Mouse (Mus musculus): ENCODE data around the gene Thbs3.

Gene Thbs3

DNA sequence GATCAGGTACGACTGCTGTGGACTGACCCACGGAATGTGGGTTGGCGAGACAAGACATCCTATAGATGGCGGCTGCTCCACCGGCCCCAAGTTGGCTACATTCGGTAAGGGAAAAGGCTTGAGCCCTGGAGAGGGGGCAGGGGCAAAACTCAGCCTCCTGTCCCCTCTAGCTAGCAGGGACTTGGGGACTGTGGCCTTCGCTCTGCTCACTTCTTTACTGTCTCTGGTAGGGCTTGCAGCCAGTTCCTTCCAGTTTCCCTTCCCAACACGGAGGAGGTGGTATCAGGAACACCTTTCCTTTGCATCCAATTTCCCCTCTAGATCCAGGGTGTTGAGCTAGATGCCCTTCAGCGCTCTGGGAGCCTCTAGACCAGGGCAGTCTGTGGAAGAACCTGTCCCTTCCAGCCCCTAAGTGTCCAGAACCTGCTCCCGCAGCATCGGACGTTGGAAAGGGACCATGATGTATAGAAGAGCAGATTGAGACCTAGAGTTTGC lies 10.4 kb downstream of the Thbs3 start:
- in situ Hi-C loops (cut with MboI; ENCODE audit: unreplicated experiment in 2 of 2): loop anchor here in 1 of 2 experiments (10.0 kb wide), 1 partner anchor 281 kb away; no protein-coding TSS in a partner anchor

DNA sequence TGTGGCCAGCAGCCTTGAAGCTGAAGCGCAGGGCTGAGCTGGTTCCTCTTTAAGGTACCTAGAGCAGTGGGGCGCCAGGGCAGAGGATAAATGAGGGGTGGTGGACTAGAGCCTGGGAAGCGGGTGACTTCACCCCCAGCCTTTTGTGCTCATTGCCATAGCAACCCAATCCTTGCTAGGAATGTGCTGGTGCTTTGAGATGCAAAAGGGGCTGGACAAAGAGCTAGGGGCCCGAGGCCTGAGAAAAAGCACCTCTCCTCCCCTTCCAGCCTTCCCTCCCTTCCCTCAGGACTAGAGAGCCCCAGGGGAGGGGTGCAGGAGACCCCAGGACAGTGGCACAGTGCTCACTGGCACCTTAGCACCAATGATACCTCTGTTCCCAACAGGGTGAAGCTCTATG lies 10.9 kb downstream of the Thbs3 start:
- in situ Hi-C loops (cut with MboI; ENCODE audit: unreplicated experiment in 2 of 2): loop anchor here in 1 of 2 experiments (10.0 kb wide), 1 partner anchor 281 kb away; no protein-coding TSS in a partner anchor

DNA sequence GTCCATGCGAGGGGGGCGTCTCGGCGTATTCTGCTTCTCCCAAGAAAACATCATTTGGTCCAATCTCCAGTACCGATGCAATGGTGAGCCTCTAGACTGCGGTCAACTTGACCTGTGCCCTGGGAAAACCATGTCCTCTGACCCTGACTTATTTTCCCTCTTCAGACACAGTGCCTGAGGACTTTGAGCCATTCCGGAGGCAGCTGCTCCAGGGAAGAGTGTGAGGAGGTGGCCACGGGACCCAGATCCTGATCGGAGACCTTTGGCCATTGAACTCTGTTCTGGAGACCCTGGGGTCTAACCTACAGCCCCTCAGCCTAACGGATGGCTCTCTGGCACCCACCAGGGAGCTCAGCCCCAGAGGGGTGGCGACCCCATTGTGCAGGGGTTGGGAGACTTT lies 11.4 kb downstream of the Thbs3 start:
- in situ Hi-C loops (cut with MboI; ENCODE audit: unreplicated experiment in 2 of 2): loop anchor here in 1 of 2 experiments (10.0 kb wide), 1 partner anchor 282 kb away; no protein-coding TSS in a partner anchor

DNA sequence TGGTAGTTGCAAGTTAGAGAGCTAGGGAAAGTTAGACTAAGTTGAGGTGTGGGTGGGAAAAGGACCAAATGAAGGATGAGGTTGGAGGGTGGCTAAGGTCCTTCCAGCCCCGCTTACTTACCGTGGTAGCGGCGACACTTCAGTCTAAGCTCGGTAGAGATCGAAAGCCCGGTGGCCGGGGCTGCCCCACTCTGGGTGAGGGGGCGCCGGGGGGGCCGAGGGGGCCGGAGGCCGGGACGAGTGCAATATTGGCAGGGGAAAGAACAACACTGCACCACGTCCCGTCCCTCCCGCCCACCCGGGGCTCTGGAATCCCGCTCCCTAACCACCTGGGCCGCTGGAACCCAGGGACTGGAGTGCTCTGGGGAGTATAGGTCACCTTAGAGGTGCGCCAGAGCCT lies 11.9 kb downstream of the Thbs3 start, which contains the start of gene Mtx1:
Gene Mtx1, minus strand, starts transcription at position 189 of the 400 bp plus-strand sequence.
- in situ Hi-C loops (cut with MboI; ENCODE audit: unreplicated experiment in 2 of 2): loop anchor here in 1 of 2 experiments (10.0 kb wide), 1 partner anchor 282 kb away; no protein-coding TSS in a partner anchor

DNA sequence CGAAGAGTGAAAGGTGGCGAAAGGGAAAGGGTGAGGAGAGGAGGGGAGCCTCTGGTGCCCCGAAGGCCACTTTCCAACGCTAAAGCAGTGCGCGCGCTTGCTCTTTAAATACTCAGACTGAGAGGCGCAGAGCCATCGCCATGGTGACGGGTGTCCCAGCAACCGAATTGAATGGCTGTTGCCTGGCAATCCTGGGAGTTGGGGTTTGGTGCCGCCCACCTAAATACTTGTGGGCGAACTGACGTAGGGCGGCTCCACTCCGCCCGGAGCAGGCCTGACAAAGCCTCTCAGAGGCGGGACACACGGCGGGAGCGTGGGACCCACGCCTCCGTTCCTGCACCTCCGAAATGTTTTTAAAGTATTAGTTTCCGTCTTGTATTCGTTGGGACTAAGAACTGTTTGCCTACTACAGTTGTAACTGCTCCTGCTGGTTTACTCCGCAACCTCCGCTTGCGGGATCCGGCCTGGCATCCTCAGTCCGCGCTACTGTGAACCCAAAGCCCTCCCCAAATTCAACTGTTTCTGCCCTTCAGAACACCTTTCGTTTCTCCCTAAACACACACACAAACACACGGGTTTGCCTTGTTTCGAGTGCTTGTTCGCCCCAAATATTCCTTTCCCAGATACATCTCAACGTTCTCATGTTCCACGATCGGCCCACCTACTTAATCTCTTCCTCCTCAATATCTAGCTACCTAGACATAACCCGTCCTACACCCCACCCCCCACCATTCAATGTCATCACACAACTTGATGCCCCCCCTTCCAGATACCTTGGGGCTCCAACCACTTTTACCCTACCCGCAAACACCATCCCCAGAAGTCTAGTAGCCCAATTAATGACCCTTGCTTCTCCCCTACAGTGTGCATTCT lies 12.6 kb downstream of the Thbs3 start:
- in situ Hi-C loops (cut with MboI; ENCODE audit: unreplicated experiment in 2 of 2): loop anchor here in 1 of 2 experiments (10.0 kb wide), 1 partner anchor 283 kb away; no protein-coding TSS in a partner anchor

DNA sequence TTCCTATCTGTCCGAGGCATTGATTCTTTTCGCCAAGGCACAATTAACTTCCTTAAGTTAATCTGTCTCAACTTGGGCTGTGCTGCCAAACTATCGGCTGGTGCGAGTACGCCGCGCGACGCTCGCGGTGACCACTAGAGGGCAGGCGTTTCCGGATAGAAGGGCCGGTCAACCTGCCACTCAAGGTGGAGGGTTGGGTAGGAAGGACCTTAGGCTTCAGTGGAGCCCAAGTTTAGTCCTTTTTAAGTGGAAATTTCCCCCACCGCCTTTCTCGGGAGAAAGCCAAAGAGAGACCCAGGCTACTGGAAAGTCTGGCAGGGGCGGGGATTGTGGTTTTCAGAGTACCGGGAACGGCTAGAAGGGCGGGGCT lies 13.2 kb downstream of the Thbs3 start:
- in situ Hi-C loops (cut with MboI; ENCODE audit: unreplicated experiment in 2 of 2): loop anchor here in 1 of 2 experiments (10.0 kb wide), 1 partner anchor 283 kb away; no protein-coding TSS in a partner anchor

DNA sequence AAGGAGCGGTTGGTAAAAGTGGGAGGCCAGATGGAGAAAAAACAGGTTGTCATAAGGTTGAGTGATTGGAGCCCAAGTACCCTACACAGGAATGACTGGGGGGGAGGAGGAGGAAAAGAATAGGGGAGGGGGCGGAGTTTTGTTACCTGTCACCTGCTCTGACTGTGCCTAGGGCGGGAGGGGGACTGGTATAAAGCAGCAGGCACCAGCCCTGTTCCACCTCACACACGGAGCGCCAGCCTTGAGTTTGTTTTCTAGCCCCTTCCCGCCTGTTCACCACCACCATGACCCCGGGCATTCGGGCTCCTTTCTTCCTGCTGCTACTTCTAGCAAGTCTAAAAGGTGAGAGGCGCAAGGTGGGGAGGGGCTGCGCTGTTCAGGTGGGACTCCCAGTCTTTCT lies 13.9 kb downstream of the Thbs3 start, which contains the start of gene Muc1:
Gene Muc1, plus strand, starts transcription at position 222 of the 400 bp plus-strand sequence.
- in situ Hi-C loops (cut with MboI; ENCODE audit: unreplicated experiment in 2 of 2): loop anchor here in 1 of 2 experiments (10.0 kb wide), 1 partner anchor 284 kb away; no protein-coding TSS in a partner anchor

DNA sequence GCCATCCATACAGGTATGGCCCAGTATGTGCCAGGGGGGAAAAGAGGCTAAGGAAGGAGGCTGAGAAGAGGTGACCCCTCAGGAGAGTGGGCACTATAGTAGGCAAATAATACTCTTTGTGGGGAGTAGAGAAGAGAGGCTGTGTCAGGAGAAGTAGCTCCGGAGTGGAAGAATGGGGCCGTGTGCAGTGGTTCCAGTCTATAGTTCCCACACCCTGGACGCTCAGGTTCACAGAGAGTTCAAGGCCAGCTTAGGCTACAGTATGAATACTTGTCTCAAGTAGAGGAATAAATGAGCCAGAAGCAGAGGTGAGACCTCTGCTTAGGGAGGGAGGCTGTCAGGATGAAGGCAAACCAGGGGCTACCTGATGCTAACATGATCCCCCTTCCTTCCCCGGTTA lies 14.3 kb downstream of the Thbs3 start:
- in situ Hi-C loops (cut with MboI; ENCODE audit: unreplicated experiment in 2 of 2): loop anchor here in 1 of 2 experiments (10.0 kb wide), 1 partner anchor 284 kb away; no protein-coding TSS in a partner anchor

DNA sequence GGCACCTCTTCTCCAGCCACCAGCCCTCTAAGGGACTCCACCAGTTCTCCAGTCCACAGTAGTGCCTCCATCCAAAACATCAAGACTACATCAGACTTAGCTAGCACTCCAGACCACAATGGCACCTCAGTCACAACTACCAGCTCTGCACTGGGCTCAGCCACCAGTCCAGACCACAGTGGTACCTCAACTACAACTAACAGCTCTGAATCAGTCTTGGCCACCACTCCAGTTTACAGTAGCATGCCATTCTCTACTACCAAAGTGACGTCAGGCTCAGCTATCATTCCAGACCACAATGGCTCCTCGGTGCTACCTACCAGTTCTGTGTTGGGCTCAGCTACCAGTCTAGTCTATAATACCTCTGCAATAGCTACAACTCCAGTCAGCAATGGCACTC lies 15.6 kb downstream of the Thbs3 start:
- in situ Hi-C loops (cut with MboI; ENCODE audit: unreplicated experiment in 2 of 2): no loop called here

DNA sequence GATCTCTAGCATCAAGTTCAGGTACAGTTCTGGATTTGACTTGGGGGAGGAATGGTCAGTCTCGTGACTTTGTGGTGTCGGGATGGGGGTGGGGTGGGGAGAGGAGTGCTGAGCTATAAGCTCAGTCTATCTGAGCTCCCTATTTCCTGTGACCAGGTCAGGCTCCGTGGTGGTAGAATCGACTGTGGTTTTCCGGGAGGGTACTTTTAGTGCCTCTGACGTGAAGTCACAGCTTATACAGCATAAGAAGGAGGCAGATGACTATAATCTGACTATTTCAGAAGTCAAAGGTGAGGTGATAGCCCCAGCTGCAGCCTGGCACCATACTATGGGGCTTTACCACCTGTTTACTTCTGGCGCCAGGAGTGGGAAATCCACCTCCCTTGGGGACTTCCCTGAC lies 16.4 kb downstream of the Thbs3 start:
- in situ Hi-C loops (cut with MboI; ENCODE audit: unreplicated experiment in 2 of 2): no loop called here

DNA sequence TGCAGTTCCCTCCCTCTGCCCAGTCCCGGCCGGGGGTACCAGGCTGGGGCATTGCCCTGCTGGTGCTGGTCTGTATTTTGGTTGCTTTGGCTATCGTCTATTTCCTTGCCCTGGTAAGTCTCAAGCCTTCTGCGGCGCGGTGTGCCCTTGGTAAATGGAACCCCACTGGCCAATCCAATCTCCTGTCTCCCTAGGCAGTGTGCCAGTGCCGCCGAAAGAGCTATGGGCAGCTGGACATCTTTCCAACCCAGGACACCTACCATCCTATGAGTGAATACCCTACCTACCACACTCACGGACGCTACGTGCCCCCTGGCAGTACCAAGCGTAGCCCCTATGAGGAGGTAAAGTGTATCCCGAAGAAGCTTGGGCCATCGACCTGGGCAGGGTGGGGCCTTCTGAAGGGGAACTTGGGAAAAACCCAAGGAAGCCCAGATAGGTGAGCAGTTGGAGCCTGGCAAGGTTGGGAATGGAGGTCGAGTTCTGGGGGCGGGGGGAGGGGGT lies 16.8 kb downstream of the Thbs3 start:
- in situ Hi-C loops (cut with MboI; ENCODE audit: unreplicated experiment in 2 of 2): no loop called here

DNA sequence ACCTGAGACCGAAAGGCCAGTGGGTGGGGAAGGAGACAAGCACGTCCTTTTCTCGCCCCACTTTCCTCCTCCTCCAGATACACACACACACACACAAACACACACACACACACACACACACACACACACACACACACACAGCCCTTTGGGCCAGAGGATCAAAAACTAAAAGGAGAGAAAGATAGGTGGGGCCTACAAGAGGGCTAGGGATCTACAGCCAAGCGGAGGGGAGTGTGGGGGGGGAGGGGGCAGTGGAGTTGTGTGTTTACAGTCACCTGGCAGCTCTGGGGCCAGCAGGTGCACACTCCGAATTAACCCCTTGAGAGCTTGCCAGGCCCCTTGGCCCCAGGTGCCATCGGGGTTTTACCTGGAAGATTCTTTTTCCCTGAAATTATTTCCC lies 17.6 kb downstream of the Thbs3 start:
- in situ Hi-C loops (cut with MboI; ENCODE audit: unreplicated experiment in 2 of 2): no loop called here

DNA sequence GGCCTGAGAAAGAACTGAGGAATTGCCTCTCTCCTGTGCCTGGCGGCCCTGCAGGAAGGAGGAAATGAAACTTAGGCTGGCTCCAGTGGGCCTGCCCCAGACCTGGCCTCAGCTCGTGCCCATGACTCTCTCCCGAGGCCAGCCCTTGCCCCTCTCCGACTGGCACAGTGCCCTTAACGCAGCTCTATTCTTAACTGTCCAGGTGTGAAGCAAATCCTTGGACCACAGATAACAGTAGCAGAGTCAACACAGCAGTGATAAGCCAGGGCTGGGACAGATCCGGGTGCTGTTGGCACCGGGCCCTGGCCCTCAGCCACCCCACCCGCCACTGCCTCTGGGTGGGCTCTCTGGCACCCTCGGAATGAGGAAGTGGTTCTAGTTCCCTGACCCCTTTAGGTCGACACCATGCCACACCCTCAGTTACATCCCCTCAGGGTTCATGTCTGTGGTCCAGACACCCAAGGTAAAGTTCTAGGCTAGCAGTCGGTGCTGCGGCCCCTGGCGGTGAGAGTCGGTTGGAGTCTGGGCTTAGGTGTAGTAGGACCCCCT lies 18.7 kb downstream of the Thbs3 start:
- in situ Hi-C loops (cut with MboI; ENCODE audit: unreplicated experiment in 2 of 2): no loop called here

DNA sequence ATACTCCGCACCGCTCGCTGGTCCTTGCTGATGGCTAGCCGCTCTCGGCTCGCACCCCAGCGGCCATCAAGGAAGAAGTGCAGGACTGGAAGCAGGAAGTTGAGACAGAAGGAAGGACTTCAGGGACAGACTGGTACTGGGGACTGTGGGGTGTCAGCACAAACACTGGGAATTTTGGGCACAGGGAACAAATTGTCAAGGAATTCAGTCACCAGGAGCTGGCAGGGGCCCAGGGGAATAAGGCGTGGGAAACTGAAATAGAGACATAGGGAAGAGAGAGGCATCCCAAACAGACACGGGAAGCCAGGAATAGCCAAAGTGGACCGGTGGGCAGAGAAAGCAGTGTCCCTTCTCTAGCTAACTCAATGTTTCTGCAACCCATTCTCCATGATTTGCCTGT lies 21.5 kb downstream of the Thbs3 start:
- in situ Hi-C loops (cut with MboI; ENCODE audit: unreplicated experiment in 2 of 2): no loop called here

DNA sequence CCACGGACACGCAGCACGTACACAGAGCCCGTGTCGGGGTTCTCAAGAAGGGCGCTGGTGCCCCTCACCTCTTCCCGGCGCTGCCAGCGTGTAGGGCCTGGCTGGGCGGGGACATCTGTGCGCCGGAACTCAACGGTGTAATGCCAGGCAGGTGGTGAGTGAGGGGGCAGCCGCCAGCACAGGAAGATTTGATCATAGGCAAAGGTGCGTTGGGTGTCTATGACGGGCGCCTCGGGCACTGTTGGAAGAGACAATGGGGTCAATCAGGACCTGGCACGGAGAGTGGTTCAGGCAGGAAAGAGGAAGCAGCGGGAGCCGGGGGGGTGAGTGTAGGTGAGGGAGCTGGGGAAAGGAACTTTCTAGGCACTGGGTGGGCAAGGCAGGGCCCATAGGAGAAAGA lies 22.7 kb downstream of the Thbs3 start:
- in situ Hi-C loops (cut with MboI; ENCODE audit: unreplicated experiment in 2 of 2): no loop called here

DNA sequence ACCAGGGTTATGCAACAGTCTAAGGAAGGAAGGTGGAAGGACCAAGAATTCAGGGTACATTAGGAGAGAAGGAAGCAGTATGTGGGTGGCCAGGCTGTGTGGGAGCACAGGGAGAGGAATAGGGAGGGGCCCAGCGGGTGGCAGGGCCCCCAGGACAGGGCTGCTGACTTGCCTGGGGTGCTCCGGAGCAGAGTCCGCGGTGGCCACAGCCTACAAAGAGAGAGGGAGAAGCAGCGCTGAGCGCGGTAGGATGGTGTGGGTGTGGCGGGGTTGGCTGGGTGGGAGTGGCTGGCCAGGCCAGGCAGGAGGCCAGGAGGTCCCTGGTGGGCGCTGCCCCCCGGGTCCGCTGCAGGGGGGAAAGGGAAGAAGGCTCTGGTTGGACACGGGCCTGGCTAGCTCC lies 23.5 kb downstream of the Thbs3 start:
- in situ Hi-C loops (cut with MboI; ENCODE audit: unreplicated experiment in 2 of 2): no loop called here

DNA sequence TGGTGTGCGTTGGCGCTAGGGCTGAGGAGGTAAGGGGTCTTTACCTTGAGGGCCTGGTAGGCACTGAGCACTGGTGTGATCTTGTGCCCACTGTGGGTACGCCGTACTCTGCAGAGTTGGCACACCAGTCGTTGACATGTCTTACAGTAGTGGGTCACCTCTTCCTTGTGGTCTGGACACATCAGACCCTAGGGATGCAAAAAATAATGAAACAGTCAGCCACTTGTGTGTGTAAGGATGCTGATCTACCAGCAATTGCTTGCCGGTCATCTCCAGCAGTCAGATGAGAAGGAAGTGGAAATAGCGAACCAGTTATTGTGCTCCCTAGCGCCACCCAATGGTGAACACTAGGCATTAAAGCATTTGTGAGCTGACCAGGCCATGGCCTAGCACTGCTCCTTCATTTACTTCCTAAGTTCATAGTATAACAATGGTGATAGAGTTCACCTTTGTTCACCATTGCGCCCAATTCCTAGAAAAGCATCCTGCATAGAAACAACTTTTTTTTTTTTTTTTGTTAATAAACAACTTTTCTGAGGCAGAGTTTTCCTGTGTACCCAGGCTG lies 27.4 kb downstream of the Thbs3 start:
- in situ Hi-C loops (cut with MboI; ENCODE audit: unreplicated experiment in 2 of 2): loop anchor here in 1 of 2 experiments (10.0 kb wide), 2 partner anchors 242 to 532 kb away; partner anchors contain the start of gene Ube2q1

DNA sequence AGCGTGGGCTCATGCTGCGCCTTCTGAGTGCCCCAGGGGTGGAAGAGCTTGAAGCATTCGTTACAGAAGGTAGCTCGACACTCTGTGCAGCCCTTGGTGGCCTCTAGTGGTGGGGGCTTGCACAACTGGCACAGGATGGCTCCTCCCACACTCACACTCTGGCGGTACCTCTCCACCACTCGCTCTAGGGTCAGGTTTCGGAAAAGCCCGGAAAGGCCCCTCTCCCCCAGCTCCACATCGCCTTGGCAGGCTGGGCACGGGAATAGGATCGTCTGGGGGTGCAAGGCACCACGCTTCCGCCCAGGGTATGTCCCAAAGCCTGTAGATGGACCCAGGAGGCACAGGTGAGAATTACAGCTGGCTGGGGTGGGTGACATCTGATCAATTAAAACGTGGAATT lies 28.6 kb downstream of the Thbs3 start:
- in situ Hi-C loops (cut with MboI; ENCODE audit: unreplicated experiment in 2 of 2): loop anchor here in 1 of 2 experiments (10.0 kb wide), 2 partner anchors 241 to 531 kb away; partner anchors contain the start of gene Ube2q1

DNA sequence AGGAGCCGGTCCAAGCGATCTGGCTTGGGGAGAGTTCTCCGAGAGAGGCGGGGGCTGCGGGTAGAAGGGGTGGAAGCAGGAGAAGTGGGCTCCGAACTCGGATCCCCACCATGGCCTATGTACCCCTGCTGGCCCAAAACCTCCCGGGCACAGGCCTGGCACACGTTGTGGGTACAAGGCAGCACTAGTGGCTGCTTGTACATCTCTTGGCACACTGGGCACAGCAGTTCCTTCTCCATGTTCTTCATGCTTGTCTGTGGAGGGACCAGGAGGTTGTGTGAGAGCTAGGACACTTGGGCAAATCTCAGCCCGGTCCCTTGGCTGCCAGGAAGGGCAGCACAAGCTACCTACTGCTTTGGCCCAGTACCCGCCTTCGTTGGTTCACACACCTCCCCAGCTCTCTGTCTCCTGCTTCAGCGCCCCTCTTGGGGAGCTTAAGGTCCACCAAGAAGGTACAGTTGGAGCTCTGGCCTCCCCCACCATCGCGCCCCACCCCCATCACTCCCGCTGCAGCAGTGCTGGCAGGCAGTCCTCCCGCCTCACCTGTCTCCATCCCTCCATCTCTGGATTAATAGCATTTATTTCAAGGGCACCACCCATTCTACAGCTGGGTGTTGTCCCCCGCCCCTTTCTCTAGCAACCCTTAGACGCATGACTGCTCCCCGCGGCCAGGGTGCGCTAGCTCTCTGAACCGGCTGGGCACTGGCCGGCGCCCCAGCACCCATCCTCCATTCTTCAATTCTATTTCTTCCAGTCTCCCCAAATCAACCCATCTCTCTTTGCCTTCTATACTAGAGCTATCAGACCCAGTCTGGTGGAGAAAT lies 29.4 kb downstream of the Thbs3 start:
- in situ Hi-C loops (cut with MboI; ENCODE audit: unreplicated experiment in 2 of 2): loop anchor here in 1 of 2 experiments (10.0 kb wide), 2 partner anchors 240 to 530 kb away; partner anchors contain the start of gene Ube2q1

Measured in v-Abl transformed pro-B cells (cell line).